In the genomic region with DNA sequence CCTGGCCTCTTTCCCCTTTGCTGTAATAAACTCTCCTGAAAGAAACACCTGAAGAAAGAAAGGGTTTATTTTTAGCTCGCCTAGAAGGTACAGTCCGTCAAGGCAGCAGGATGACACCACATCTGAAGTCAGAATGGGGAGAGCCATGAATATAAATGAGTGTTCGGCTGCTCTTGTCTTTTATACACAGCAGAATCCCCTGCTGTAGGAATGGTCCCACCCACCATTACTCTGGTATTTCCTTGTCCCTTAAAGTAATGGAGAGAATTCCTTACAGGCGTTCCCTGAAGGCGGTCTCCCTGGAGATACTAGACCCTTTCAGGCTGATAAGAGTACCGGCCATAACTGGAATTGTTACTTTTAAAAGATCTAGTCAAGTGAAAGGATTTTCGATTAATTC, we compare ENCODE assay signal across 18 mouse cellular contexts. TPM values are rescaled to one million over a fixed set of nuclear protein-coding genes. Genes with fewer than 3 reads are reported as not detected.
A peak's percentile ranks its signal among the peaks of the same experiment; 100 is the strongest.
DNase-seq lines count a peak whose midpoint lies in the region; ATAC-seq and TF ChIP-seq lines count a peak whose summit lies in the region.
"Had no signal": no experiment of that assay in that cellular context is flagged by ENCODE, and none has a peak within 500 bp of the region (broad histone marks: within the 10 kb centered on the region; RNA-seq: fewer than 3 reads in every experiment).

No protein-coding gene starts in this region.

- H3K4me2 ChIP-seq in kidney, postnatal 0 days (ENCODE audit: low read length) = no peak overlapping the region
- H3K4me2 ChIP-seq in kidney, embryonic 14.5 days (replicated peaks; ENCODE audit: low read depth, low read length) = no peak overlapping the region
- no peak overlapping the region for H3K4me2 ChIP-seq in forebrain, embryonic 14.5 days (ENCODE audit: low read length)
- peak overlapping the region; percentile 25 for H3K4me2 ChIP-seq in neural tube, embryonic 15.5 days
- H3K4me2 ChIP-seq: heart, embryonic 12.5 days; liver, embryonic 11.5 days; lung, embryonic 15.5 days had no signal

- H3K27ac ChIP-seq in kidney, postnatal 0 days = no peak overlapping the region
- H3K27ac ChIP-seq in kidney, embryonic 14.5 days (ENCODE audit: low read depth, low read length) = no peak overlapping the region
- no peak overlapping the region for H3K27ac ChIP-seq in forebrain, embryonic 14.5 days (ENCODE audit: low read depth, low read length)
- H3K27ac ChIP-seq in neural tube, embryonic 15.5 days (replicated peaks) = no peak overlapping the region
- H3K27ac ChIP-seq: lung, embryonic 15.5 days had no signal

- intact Hi-C loops in heart, postnatal 25 days (cut with DNase I) = no loop called here

- H3K27me3 ChIP-seq in kidney, postnatal 0 days (ENCODE audit: insufficient read depth, low read length) = no peaks in the 10 kb centered on the region
- H3K27me3 ChIP-seq in kidney, embryonic 14.5 days (ENCODE audit: control insufficient read depth, insufficient read depth, low read length) = no peaks in the 10 kb centered on the region
- no peaks in the 10 kb centered on the region for H3K27me3 ChIP-seq in forebrain, embryonic 14.5 days (replicated peaks; ENCODE audit: control insufficient read depth, insufficient read depth, low read length)
- no peaks in the 10 kb centered on the region for H3K27me3 ChIP-seq in neural tube, embryonic 15.5 days (replicated peaks)
- H3K27me3 ChIP-seq: heart, embryonic 12.5 days; lung, embryonic 15.5 days had no signal

- no peaks in the 10 kb centered on the region for H3K4me1 ChIP-seq in kidney, postnatal 0 days (replicated peaks; ENCODE audit: insufficient read depth, low read length)
- no peaks in the 10 kb centered on the region for H3K4me1 ChIP-seq in kidney, embryonic 14.5 days (ENCODE audit: control insufficient read depth, insufficient read depth, low read length)
- H3K4me1 ChIP-seq in forebrain, embryonic 14.5 days (ENCODE audit: control insufficient read depth, insufficient read depth, low read length) = no peaks in the 10 kb centered on the region
- peaks cover 6% of the 10 kb centered on the region for H3K4me1 ChIP-seq in neural tube, embryonic 15.5 days
- H3K4me1 ChIP-seq: heart, embryonic 12.5 days; lung, embryonic 15.5 days had no signal

- no peaks in the 10 kb centered on the region for H3K9me3 ChIP-seq in kidney, postnatal 0 days (replicated peaks; ENCODE audit: low read length)
- no peaks in the 10 kb centered on the region for H3K9me3 ChIP-seq in kidney, embryonic 14.5 days (ENCODE audit: control insufficient read depth, low read length)
- no peaks in the 10 kb centered on the region for H3K9me3 ChIP-seq in forebrain, embryonic 14.5 days (replicated peaks; ENCODE audit: control insufficient read depth, low read length)
- H3K9me3 ChIP-seq in neural tube, embryonic 15.5 days (replicated peaks) = no peaks in the 10 kb centered on the region
- H3K9me3 ChIP-seq: heart, embryonic 12.5 days; lung, embryonic 15.5 days had no signal

- no peak overlapping the region for H3K4me3 ChIP-seq in kidney, postnatal 0 days (replicated peaks; ENCODE audit: low read depth, low read length)
- H3K4me3 ChIP-seq in kidney, embryonic 14.5 days (ENCODE audit: low read length) = no peak overlapping the region
- H3K4me3 ChIP-seq in forebrain, embryonic 14.5 days (ENCODE audit: low read depth, low read length) = no peak overlapping the region
- H3K4me3 ChIP-seq in neural tube, embryonic 15.5 days (replicated peaks) = no peak overlapping the region
- H3K4me3 ChIP-seq: gastrocnemius, adult 2 months; heart, embryonic 12.5 days; lung, embryonic 15.5 days had no signal

- TF ChIP-seq CTCF in kidney, postnatal 0 days (IDR thresholded peaks at IDR 0.05; ENCODE audit: low read depth) = no peak

- no peaks in the 10 kb centered on the region for H3K36me3 ChIP-seq in kidney, postnatal 0 days (ENCODE audit: insufficient read depth, low read length)
- H3K36me3 ChIP-seq in kidney, embryonic 14.5 days (ENCODE audit: control insufficient read depth, insufficient read depth, low read length) = no peaks in the 10 kb centered on the region
- no peaks in the 10 kb centered on the region for H3K36me3 ChIP-seq in forebrain, embryonic 14.5 days (ENCODE audit: control insufficient read depth, insufficient read depth, low read length)
- H3K36me3 ChIP-seq in neural tube, embryonic 15.5 days = no peaks in the 10 kb centered on the region
- H3K36me3 ChIP-seq: heart, embryonic 12.5 days; lung, embryonic 15.5 days had no signal

- no peak overlapping the region for H3K9ac ChIP-seq in kidney, postnatal 0 days (ENCODE audit: low read depth, low read length)
- H3K9ac ChIP-seq in kidney, embryonic 14.5 days (ENCODE audit: low read depth, low read length) = no peak overlapping the region
- no peak overlapping the region for H3K9ac ChIP-seq in forebrain, embryonic 14.5 days (ENCODE audit: low read length)
- no peak overlapping the region for H3K9ac ChIP-seq in neural tube, embryonic 15.5 days (replicated peaks)
- H3K9ac ChIP-seq: heart, embryonic 12.5 days; lung, embryonic 15.5 days had no signal

- peak; percentile 2 for DNase-seq in kidney, postnatal 0 days (ENCODE audit: low spot score)
- peak; percentile 56 for DNase-seq in forebrain, embryonic 14.5 days (ENCODE audit: low spot score)
- peak; percentile 34 for DNase-seq in mesoderm, embryonic 11.5 days (ENCODE audit: low read depth, low spot score)
- DNase-seq in cerebellum, postnatal 36 days = no peak
- DNase-seq in right cerebral cortex, adult 18-20 months = no peak
- DNase-seq in heart, postnatal 25 days (ENCODE audit: low spot score) = no peak
- DNase-seq: B cell, adult 2 months; cerebellum, adult 8-10 months; gastrocnemius, adult 2 months; kidney, adult 9 months; layer of hippocampus, adult 9-11 months had no signal

- 65% methylated on average over 7 of the region's 7 CpGs for WGBS in kidney, postnatal 0 days
- WGBS in kidney, embryonic 14.5 days = 78% methylated on average over 7 of the region's 7 CpGs
- WGBS in forebrain, embryonic 14.5 days = 34% methylated on average over 7 of the region's 7 CpGs
- 29% methylated on average over 7 of the region's 7 CpGs for WGBS in neural tube, embryonic 15.5 days

- ATAC-seq in kidney, postnatal 0 days (replicated peaks; ENCODE audit: low FRiP score, low read depth) = no peak
- no peak for ATAC-seq in kidney, embryonic 14.5 days (ENCODE audit: low FRiP score, low TSS enrichment)
- peak; percentile 54; the same call in 1 of the 2 replicates for ATAC-seq in forebrain, embryonic 14.5 days
- peak; percentile 75 for ATAC-seq in neural tube, embryonic 15.5 days (ENCODE audit: low FRiP score)

RNA-seq across cellular contexts. Expression of a gene that starts 35.4 kb away (rescaled TPM):
- polyA plus RNA-seq in kidney, postnatal 0 days (2015; fragmentation: Nextera tagmentation; extraction: Ambion mirVana) = 0.50 and 0.53 TPM in 2 replicates
- 0.30 and 0.46 TPM in 2 replicates for polyA plus RNA-seq in kidney, embryonic 14.5 days (2014; fragmentation: Nextera tagmentation; extraction: Ambion mirVana)
- polyA plus RNA-seq in forebrain, embryonic 14.5 days (2014; fragmentation: Nextera tagmentation; extraction: Ambion mirVana) = 2.4 and 3.6 TPM in 2 replicates
- polyA plus RNA-seq in neural tube, embryonic 15.5 days (2015; fragmentation: Nextera tagmentation; extraction: Ambion mirVana) = 3.0 TPM in 2 replicates
- total RNA-seq in heart, postnatal 25 days (2021) = not detected
- total RNA-seq: gastrocnemius, adult 2 months; megakaryocyte-erythroid progenitor cell, adult 5-6 weeks; MEL had no signal

Comparison
In these comparisons a context has a peak if more than half of its experiments do, and no peak if none do; other contexts are left out.
1. ATAC-seq: peak in forebrain, embryonic 14.5 days (single experiment) and neural tube, embryonic 15.5 days (single experiment); none in kidney, postnatal 0 days (single experiment) and kidney, embryonic 14.5 days (single experiment).
2. DNase-seq: peak in kidney, postnatal 0 days (single experiment), forebrain, embryonic 14.5 days (single experiment) and mesoderm, embryonic 11.5 days (single experiment); none in cerebellum, postnatal 36 days (0 of 2), right cerebral cortex, adult 18-20 months (single experiment) and heart, postnatal 25 days (single experiment).